Mouse (Mus musculus): ENCODE measurements around the gene Gm29554.
"Not testable (repeated sequence)": the region's sequence is repeated elsewhere in the genome, so short reads cannot be mapped to it uniquely, and the experiment has no call there.

Gene Gm29554

DNA sequence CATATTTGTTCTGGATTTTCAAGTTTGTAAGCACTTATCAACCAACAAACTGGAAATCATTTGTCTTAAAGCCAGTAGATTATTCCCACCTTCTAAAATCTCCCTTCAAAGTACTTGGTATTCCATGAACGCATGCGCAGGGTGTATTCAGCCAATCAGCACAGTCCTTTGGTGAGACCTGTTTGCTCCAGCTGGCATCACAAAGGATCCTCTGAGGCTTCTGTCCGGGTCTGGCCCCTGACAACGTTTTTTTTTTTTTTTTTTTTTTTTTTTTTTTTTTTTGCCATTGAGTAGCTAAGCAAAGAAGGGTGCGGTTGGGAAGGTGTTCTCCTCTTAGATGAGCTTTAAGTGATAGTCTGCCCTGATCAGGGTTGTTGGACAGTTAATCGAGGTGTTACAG is at the start of gene Gm29554:
Gene Gm29554 (plus strand): TSS at position 301 of the 400 bp plus-strand sequence.
- not testable (repeated sequence) for DNase-seq (ENCODE audit: low spot score in 2 of 2)
